Mouse (Mus musculus): ENCODE results near the gene Pds5b.
"Not testable (repeated sequence)": the region's sequence is repeated elsewhere in the genome, so short reads cannot be mapped to it uniquely, and the experiment has no call there.

The Pds5b gene

DNA sequence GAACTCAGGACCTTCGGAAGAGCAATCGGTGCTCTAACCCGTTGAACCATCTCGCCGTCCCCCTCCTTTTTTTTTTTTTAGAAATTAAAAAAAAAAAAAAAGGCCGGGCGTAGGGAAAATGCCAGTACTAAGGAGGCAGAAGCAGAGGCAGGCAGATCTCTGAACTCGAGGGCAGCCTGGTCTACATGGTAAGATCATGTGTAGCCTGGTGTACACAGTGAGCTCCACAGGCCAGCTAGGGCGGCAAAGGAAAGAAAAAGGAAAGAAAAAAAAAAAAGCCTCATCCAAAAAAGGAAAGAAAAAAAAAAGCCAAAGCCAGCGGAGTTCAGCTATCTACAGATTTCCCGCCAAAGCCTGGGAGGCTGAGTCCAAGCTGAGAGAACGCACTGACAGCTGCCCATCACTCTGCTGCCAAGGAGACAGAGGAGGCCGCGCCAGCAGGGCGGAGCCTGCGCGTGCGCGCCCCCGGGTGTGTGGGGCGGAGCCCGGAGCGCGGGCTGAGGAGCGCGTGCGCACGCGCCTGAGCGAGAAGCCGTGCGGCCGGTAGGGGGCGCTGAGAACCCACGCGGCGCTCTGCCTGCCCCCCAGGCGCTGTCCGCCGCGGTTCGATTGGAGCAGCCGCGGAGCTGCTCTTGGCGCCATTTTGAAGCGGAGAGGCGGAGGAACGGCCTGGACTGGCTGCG is at the start of gene Pds5b:
Gene Pds5b (plus strand): TSS at position 587 of the 683 bp plus-strand sequence.
- DNase-seq (ENCODE audit: low spot score in 2 of 2), result peak; percentile 90 to 97

DNA sequence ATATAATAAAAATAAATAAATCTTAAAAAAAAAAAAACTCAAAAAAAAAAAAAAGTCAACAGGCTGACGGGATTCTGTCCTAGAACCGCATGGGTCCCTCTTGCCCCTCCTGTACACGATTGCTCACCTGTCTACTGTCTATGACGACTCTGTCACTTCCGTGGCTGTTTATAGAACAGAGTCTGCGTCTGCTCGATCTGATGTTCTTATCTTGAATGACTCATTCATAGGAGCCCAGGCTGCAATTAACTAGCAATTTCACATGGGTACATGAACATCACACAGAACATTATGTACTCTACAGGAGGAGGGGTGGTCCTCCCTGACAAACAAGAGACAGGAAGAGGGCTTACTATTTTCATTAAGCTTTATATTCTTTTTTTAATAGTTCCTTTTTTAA is 48.0 kb upstream of the Pds5b start:
- DNase-seq (ENCODE audit: low spot score in 2 of 2), result no peak

DNA sequence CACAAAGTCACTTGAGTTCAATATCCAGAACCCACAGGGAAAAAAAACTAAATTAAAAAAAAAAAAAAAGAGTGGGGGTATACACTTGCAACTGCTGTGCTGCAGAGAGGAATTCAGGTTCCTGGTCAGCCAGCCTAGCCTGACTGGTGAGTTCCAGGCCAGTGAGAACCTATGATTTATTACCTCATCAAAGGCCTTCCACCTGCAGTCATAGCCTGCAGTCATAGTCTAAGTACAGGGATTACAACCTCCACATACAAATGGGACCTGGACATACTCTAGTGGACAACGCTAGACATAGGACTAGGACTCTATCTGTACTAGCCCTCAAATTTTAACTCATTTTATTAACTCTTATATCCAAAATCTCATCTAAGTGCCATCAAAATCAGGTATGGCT is 44.3 kb upstream of the Pds5b start:
- DNase-seq (ENCODE audit: low spot score in 2 of 2), result no peak

DNA sequence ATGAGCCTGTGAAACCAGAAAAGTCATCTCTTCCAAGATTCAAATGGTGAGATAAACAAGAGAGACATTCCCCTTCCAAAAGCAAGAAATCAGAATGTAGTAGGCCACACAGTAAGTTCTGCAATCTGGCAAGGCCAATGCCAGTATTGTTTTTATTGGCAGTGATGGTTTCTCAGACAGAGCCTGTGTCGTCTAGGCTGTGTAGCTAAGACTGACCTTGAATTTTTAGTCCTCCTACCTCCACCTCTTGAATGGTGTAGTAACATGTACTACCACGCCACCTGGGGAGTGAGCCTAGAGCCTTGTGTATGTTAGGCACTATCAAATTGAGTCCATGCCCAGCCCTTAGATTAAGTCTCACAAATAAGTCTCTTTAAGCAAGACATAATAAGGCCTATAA is 43.8 kb upstream of the Pds5b start:
- DNase-seq (ENCODE audit: low spot score in 2 of 2), result no peak

DNA sequence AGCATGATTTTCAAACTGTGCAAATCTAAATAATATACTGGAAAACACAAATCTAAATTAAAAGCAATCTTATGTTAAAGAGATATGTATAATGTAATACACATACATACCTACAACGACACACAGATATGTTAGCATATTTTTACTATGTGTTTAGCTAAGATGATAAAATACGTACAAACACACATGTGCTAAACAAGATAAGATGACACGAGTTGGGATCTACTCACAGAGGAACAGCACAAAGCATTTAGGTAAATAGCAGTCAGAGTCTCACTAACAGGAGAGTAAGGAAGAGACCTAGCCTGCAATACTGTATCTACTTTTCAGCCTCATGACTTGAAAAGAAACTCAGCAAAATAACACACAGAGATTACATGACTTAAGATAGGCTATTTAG is 32.1 kb upstream of the Pds5b start:
- no peak for DNase-seq (ENCODE audit: low spot score in 2 of 2)

DNA sequence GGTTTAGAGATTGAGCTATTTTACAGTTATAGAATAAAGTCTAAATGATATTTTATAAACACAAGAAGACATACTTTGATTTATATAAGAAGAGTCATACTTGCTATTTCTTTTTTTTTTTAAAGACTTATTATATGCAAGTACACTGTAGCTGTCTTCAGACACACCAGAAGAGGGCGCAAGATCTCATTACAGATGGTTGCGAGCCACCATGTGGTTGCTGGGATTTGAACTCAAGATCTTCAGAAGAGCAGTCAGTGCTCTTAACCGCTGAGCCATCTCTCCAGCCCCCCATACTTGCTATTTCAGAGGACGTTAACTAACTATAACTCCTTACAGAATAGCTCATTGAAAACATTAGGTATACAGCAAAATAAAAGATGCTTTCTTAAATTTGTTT is 30.1 kb upstream of the Pds5b start:
- not testable (repeated sequence) for DNase-seq (ENCODE audit: low spot score in 2 of 2)

DNA sequence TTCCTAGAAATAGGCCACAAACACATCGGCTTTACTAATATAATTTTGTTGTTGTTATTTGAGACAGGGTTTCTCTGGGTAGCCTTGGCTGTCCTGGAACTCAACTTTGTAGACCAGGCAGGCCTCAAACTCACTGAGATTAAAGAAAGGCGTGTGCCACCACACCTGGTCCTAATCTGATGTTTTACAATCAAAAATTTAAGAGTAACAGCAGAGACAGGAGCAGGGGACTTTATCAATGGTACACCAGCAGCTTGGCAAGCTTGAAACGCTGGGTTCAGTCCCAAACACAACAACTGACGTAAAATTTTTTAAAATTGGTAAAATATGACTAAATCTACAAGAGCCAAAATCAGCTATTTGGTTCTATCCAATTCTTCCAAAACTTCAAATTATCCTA is 28.6 kb upstream of the Pds5b start:
- no peak for DNase-seq (ENCODE audit: low spot score in 2 of 2)

DNA sequence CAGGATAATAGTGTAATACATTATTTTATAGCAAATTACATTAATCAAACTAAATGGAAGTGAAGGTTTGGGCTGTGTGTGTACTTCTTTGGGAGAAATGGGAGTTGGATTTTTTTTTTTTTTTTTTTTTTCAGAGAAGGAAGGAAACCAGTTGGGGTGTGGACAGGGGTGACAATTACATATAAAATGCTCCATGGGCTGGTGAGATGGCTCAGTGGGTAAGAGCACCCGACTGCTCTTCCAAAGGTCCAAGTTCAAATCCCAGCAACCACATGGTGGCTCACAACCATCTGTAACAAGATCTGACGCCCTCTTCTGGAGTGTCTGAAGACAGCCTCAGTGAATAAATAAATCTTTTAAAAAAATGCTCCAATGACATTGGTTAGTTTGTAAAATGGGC is 21.0 kb upstream of the Pds5b start:
- no peak for DNase-seq (ENCODE audit: low spot score in 2 of 2)

DNA sequence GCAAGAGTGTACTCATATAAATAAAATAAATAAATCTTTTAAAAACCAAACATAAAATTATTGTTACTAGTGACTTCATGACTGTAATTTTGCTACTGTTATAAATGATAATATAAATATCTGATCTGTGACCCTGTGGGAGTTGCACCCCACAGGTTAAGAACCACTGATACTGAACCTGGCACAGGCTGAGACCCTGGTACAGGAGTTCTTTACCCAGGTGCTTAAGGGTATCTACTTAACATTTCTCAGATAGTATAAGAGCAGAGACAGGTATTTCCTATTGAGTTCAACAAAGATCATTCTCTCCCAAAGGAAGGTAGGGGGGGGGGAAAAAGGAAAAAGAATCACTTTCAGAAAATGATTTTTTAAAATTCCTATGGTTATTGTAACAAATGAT is 19.0 kb upstream of the Pds5b start:
- no peak for DNase-seq (ENCODE audit: low spot score in 2 of 2)

DNA sequence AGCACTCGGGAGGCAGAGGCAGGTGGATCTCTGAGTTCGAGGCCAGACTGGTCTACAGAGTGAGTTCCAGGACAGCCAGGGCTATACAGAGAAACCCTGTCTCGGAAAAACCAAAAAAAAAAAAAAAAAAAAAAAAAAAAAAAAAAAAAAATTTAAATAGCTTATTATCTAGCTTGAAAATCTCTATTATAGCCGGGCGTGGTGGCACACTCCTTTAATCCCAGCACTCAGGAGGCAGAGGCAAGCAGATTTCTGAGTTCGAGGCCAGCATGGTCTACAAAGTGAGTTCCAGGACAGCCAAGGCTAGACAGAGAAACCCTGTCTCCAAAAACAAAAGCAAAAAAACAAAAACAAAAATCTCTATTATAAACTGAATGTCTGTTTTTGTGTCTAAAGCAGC is 14.1 kb upstream of the Pds5b start:
- DNase-seq (ENCODE audit: low spot score in 2 of 2), result not testable (repeated sequence)

DNA sequence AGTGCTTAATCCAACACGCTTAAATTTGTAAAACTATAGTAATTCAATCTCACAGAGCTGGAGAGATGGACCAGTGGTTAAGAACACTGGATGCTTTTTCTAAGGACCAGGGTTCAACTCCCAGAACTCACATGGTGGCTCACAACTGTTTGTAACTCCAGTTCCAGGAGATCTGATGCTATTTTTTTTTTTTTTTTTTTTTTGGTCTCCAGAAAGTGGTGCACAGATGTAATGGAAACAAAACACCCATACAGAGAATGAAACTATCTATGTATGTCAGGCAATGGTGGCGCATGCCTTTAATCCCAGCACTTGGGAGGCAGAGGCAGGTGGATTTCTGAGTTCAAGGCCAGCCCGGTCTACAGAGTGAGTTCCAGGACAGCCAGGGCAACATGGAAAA is 13.2 kb upstream of the Pds5b start:
- DNase-seq (ENCODE audit: low spot score in 2 of 2), result not testable (repeated sequence)

DNA sequence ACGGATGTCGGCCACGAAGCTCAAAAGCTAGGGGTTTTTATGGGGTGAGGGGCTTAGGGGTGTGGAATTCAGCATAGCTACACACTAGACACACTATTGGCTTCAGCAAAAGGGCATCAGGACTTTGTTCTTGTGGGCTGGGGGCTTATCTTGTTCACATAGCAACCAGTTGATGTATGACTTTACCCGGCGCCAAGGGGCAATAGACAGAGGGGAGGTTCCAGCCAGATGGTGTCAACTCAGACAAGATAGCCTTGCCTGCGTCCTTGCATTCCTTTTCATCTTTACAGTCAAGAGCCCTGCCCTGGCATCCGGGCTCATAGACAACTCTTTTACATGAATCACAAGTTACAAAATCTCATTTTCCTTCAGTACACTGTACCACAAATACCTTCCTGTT is 9.6 kb upstream of the Pds5b start:
- not testable (repeated sequence) for DNase-seq (ENCODE audit: low spot score in 2 of 2)

DNA sequence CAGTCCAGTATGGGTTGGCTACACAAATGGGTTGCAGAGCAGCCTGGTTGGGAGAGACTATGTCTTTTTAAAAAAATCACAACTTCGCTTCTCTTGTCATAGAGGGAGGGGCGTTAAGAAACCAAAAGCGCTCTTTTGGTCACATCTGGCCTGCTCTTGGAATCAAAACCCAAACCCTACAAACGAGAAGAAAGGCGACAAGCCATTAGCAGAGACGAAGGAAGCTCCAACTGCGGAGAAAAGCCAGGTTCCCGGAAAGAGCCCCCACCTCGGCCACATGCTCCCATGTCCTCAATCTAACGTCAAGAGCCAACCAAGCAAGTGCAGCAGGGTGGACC is 8.8 kb upstream of the Pds5b start:
- no peak for DNase-seq (ENCODE audit: low spot score in 2 of 2)

DNA sequence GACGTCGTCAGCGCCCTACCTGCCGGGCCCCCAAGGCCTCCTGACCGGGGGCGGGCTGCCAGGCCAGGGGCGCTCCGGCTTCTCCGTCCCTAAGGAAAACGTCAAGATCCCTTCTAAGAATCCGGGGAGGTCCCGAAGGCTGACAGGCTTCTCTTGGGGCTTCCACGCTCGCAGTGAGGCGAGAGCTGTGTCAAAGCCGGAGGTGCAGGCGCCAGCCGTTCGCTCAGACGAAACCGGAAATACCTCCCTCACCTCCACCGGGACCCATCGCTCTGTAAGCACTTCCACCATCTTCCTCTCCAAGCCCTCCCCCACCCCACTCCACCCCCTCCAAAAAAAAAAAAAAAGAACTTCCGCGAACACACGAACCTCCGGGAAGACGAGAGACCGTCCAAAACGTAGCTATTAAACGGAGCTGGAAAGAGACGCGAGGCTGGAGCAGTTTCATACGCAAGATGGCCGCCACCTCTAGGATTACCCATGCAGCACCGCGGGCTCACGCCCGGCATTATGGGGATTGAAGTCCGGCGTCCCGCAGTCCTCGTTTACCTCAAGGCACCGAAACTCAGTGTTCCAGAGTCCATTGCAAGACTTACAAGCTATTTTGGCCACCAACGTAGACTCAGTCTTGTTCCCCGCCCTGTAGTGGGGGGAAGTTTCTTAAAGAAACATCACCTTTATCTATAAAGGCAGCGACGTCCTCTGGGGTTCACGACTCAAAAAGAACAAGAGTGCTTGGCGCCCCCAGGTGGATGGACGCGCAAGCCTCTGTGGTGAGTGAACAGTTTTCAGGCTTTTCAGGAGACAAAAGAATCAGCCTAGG is 8.2 kb upstream of the Pds5b start:
- DNase-seq (ENCODE audit: low spot score in 2 of 2), result peak; percentile 94 to 95

DNA sequence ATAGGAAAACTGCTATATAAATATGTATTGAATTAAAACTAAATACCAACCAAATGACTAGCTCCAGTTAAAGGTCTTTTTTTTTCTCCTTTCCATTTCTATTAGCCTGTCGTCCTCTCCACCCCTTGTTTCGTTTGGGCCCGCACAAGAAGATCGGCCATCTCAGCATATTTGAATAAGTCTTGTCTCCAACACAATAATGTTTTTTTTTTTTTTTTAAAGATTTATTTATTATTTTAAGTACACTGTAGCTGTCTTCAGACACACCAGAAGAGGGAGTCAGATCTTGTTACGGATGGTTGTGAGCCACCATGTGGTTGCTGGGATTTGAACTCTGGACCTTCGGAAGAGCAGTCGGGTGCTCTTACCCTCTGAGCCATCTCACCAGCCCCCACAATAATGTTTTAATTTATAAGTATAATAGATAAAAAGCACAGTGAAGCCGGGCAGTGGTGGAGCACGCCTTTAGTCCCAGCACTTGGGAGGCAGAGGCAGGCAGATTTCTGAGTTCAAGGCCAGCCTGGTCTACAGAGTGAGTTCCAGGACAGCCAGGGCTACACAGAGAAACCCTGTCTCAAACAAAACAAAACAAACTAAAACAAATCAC is 7.3 kb upstream of the Pds5b start, which contains the start of gene N4bp2l2:
Gene N4bp2l2 (minus strand): TSS at position 51 of the 607 bp plus-strand sequence.
- DNase-seq (ENCODE audit: low spot score in 2 of 2), result not testable (repeated sequence)

DNA sequence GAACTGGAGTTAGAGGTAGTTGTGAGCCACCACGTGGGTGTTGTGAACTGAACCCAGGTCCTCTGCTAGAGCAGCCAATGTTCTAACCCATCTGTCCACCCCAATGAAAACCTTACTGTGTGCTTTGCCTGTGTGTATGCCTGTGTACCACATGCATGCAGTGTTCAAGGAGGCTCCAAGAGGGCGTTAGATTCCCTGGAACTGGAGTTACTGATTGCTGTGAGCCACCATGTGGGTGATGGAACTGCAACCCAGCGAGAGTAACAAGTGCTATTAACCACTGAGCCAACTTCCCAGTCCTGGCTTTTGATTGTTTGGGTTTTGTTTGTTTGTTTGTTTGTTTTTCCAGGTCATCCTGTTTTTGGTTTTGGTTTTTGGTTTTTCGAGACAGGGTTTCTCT is 4.8 kb upstream of the Pds5b start:
- no peak for DNase-seq (ENCODE audit: low spot score in 2 of 2)

DNA sequence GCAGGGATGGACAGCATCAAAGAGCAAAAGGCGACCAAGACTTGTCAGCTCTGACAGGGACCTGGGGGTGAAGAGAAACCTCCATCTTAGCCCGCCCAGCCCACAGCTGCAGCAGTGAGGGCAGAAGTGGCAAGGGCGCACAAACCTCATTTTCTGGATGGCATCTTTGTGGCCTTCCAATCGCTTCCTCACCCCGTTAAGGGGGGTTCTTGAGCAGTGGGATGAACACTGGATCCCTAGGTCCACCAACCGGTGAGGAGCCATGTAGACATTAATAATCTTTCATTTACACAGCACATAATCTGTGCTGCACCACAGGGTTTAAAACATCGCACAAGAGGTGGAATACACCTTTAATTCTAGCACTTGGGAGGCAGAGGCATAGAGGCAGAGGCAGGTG is 1.2 kb upstream of the Pds5b start:
- no peak for DNase-seq (ENCODE audit: low spot score in 2 of 2)

DNA sequence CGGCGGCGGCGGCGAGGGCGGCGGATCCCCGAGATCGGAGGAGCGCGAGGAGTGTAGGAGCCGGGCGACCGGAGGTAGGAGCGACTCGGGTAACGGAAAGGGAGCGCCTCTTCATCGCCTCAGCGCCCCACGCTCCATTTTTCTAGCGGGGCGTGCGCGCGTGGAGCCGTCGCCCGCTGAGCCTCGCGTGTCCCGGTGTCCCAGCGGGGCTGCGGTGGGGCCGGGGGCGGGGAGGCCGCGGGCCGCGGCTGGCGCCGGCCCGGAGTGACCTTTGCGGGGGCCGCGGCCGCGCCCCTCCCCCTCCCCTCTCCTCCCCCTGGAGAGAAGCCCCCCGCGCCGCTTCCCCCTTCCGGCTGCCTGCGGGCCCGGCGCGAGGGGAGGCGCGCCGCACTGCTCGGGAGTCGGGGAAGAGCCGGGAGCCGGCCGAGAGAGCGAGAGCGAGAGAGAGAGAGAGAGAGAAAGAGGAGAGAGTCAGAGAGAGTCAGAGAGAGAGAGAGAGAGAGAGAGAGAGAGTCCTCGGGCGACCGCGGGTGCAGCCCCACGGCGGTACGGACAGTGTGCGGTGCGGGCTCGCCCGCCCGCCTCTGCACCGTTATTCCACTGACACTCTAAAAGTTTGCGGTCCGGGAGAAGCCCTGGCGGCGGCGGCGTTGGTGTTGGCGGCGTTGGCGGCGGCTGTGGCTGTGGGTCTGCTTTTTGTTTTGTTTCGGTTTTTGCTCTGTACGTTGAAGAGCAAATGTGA is 512 bp downstream of the Pds5b start:
- DNase-seq (ENCODE audit: low spot score in 2 of 2), result peak; percentile 37 to 51

DNA sequence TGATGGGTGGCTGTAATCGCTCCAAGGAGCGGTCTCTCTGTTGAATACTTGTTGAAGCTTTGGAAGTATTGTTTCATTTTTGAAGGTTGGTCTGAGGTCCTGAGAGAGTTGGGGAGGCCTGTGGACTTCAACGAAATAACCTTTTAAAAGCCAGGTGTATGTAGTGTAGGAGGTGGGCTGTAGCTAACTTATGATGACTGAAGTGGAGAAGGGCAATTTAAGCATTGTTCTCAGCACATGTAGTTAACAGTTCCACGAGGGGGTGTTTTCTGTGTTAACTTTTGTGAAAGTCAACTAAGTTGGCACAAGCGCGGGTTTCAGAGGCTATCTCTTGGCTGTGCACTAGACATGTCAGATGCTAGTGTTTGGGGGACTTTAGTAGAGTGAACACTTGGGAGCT is 1.3 kb downstream of the Pds5b start:
- no peak for DNase-seq (ENCODE audit: low spot score in 2 of 2)

DNA sequence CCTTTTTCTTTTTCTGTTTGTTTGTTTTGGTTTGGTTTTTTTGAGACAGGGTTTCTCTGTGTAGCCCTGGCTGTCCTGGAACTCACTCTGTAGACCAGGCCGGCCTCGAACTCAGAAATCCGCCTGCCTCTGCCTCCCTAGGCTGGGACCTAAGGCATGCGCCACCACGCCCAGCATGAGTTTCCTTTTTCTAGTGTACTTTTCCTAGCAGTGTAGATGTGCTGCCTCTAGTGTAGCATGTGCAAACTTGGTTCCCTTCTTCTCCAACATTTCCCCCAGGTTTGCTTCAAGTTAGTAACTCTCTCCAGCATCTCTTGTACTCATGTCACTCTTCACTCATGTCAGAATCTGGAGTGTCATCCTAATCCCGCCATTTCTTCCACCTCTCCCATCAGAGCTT is 9.3 kb downstream of the Pds5b start:
- DNase-seq (ENCODE audit: low spot score in 2 of 2), result not testable (repeated sequence)

DNA sequence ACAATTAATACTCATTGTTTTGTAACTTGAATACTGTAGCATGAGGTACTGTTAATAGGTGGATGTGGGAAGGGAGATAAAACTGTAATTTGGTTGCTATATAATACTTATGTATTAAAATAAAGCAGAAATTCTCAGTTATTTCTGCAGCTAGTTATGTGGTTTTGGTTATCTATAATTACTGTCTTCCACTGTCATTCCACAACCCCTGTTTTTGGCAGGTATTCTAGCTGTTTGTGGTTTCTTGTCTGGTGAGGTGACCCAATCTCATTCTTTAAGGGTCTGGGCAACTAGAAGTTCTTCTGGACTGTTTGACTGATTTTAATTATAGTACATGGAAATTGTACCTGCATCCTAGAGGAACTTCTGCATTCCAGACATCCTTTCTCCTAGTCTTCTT is 17.1 kb downstream of the Pds5b start:
- no peak for DNase-seq (ENCODE audit: low spot score in 2 of 2)

DNA sequence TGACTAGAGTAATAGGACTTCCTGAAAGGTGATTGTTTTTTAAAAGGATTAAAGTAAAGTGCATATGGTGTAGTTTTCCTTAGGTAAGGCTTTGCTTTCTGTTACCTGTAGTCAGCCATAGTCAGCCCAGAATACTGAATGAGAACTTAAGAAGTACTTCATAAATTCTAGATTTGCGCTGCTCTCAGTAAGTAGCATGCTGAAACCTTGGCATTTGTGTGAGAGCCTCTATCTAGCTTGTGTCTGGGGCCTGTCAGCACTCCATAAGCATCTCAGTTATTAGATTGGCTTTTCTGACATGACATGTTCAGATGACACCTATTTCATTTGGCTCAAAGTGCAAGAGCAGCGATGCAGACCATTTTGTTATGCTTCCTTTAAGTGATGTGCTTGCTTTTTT is 19.7 kb downstream of the Pds5b start:
- no peak for DNase-seq (ENCODE audit: low spot score in 2 of 2)

Measured in thymus, postnatal 10 days (tissue).